Mouse (Mus musculus): Measurements from ENCODE around the gene Gm5089.

DNA sequence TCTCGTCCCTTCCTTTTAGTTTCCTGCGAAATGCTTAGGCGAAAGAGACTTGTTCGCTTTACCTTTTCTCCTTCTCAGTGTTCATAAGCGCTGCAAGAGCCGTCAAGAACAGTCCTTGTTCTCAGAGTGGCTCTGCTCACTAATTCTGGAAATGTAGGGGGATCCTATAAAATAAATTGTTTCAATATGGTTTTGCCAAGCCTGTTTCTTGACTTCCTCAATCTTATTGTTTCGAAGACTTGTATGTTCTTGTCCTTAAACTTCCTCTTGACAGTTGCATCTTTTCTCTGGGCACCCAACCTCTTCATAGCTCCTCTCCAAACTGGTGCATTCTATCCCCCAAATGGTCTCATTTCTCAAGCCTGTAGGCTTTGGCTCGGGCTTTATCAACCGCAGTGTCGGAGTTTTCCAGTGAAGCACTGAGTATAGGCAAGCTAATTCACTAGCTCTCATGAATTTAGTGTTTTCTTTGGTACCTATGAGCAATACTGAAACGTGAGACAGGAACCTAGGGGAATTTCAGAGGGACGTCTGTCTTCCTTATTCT is 34.8 kb upstream of the Gm5089 start:
- TF ChIP-seq TCF12 (IDR thresholded peaks at IDR 0.05; ENCODE audit: insufficient read depth, poor library complexity, severe bottlenecking) = no peak
- TF ChIP-seq USF1 (IDR thresholded peaks at IDR 0.05; ENCODE audit: low read depth) = no peak
- no peak for TF ChIP-seq POLR2A (IDR thresholded peaks at IDR 0.05; ENCODE audit: insufficient read length, low read depth)
- no peak for TF ChIP-seq MYOD1 (IDR thresholded peaks at IDR 0.05; ENCODE audit: control insufficient read depth in 1 of 3, insufficient read length in 2 of 3, low read depth in 2 of 3)
- TF ChIP-seq SRF (IDR thresholded peaks at IDR 0.05; ENCODE audit: control insufficient read depth, insufficient read length, low read depth) = no peak
- TF ChIP-seq E2F4 (IDR thresholded peaks at IDR 0.05; ENCODE audit: insufficient read depth) = no peak
- TF ChIP-seq MAX (IDR thresholded peaks at IDR 0.05; ENCODE audit: low read depth) = no peak
